ENCODE assay signal across 18 mouse cellular contexts in genomic region chr1:71755435-71755834, GRCm38 (mm10).
DNase-seq lines count a peak whose midpoint lies in the region; ATAC-seq and TF ChIP-seq lines count a peak whose summit lies in the region.
"Had no signal": no experiment of that assay in that cellular context is flagged by ENCODE, and none has a peak within 500 bp of the region (broad histone marks: within the 10 kb centered on the region; RNA-seq: fewer than 3 reads in every experiment).

No protein-coding gene starts in this region.

- H3K9ac ChIP-seq in liver, adult 2 months (ENCODE audit: low read depth, low read length) = no peak overlapping the region
- H3K9ac ChIP-seq in liver, embryonic 11.5 days (ENCODE audit: low read depth, low read length) = no peak overlapping the region
- no peak overlapping the region for H3K9ac ChIP-seq in hindbrain, embryonic 14.5 days
- H3K9ac ChIP-seq: forebrain, embryonic 13.5 days; forebrain, postnatal 0 days; hindbrain, embryonic 13.5 days; intestine, embryonic 15.5 days had no signal

- no peak for TF ChIP-seq CTCF in liver, adult 2 months (IDR thresholded peaks at IDR 0.05; ENCODE audit: low read depth, low read length)

- DNase-seq in liver, adult 2 months (ENCODE audit: extremely low read depth, low read depth, low spot score) = peak; percentile 9
- no peak for DNase-seq in liver, embryonic 11.5 days (ENCODE audit: low spot score)
- peak; percentile 90 for DNase-seq in 3T3-L1 (ENCODE audit: low read depth, low spot score)
- peak; percentile 67 for DNase-seq in Muller cell, postnatal 12 days (ENCODE audit: inconsistent ontology term)
- DNase-seq in fibroblast of lung, adult 2 months (ENCODE audit: low read depth) = peak; percentile 75
- DNase-seq in left cerebral cortex, adult 8-10 months (ENCODE audit: low spot score in 2 of 2) = no peak
- no peak for DNase-seq in adrenal gland, adult 18-20 months (ENCODE audit: low spot score in 2 of 2)
- DNase-seq in hindbrain, embryonic 14.5 days (ENCODE audit: low spot score) = no peak
- DNase-seq: adrenal gland, postnatal 14 days; cerebellum, adult 18-20 months; cerebellum, adult 9-11 months; cerebellum, postnatal 36 days; forebrain, postnatal 0 days; gastrocnemius, postnatal 14 days had no signal

- H3K27ac ChIP-seq in liver, adult 2 months (replicated peaks; ENCODE audit: insufficient read depth, low read depth, low read length) = no peak overlapping the region
- H3K27ac ChIP-seq in liver, embryonic 11.5 days (ENCODE audit: low read depth, low read length) = no peak overlapping the region
- no peak overlapping the region for H3K27ac ChIP-seq in hindbrain, embryonic 14.5 days
- H3K27ac ChIP-seq: forebrain, embryonic 13.5 days; hindbrain, embryonic 13.5 days; intestine, embryonic 15.5 days had no signal

- no peaks in the 10 kb centered on the region for H3K9me3 ChIP-seq in liver, embryonic 11.5 days (ENCODE audit: control insufficient read depth, low read length)
- H3K9me3 ChIP-seq in hindbrain, embryonic 14.5 days (ENCODE audit: control insufficient read depth, low read length) = peaks cover 3% of the 10 kb centered on the region; the same call in 1 of the 2 replicates
- H3K9me3 ChIP-seq: hindbrain, embryonic 13.5 days; intestine, embryonic 15.5 days had no signal

- no peaks in the 10 kb centered on the region for H3K79me2 ChIP-seq in liver, adult 2 months (ENCODE audit: control insufficient read depth, insufficient read depth, low read length)

- ATAC-seq in liver, embryonic 11.5 days (replicated peaks; ENCODE audit: low FRiP score) = no peak
- no peak for ATAC-seq in hindbrain, embryonic 14.5 days (ENCODE audit: low FRiP score)
- ATAC-seq: forebrain, embryonic 13.5 days; forebrain, postnatal 0 days; intestine, embryonic 15.5 days had no signal

- no peaks in the 10 kb centered on the region for H3K27me3 ChIP-seq in liver, adult 2 months (ENCODE audit: control insufficient read depth, insufficient read depth, low read length)
- no peaks in the 10 kb centered on the region for H3K27me3 ChIP-seq in liver, embryonic 11.5 days (replicated peaks; ENCODE audit: control insufficient read depth, insufficient read depth, low read length)
- no peaks in the 10 kb centered on the region for H3K27me3 ChIP-seq in hindbrain, embryonic 14.5 days (ENCODE audit: control insufficient read depth, insufficient read depth, low read length)
- H3K27me3 ChIP-seq: CH12.LX; forebrain, embryonic 13.5 days; hindbrain, embryonic 13.5 days; intestine, embryonic 15.5 days had no signal

- no peaks in the 10 kb centered on the region for H3K36me3 ChIP-seq in liver, adult 2 months (ENCODE audit: control insufficient read depth, insufficient read depth, low read length)
- no peaks in the 10 kb centered on the region for H3K36me3 ChIP-seq in liver, embryonic 11.5 days (ENCODE audit: control insufficient read depth, insufficient read depth, low read length)
- H3K36me3 ChIP-seq in hindbrain, embryonic 14.5 days (replicated peaks; ENCODE audit: control insufficient read depth, insufficient read depth) = no peaks in the 10 kb centered on the region
- H3K36me3 ChIP-seq: hindbrain, embryonic 13.5 days; intestine, embryonic 15.5 days had no signal

- H3K4me3 ChIP-seq in liver, adult 2 months (ENCODE audit: insufficient read depth, low read depth, low read length) = no peak overlapping the region
- no peak overlapping the region for H3K4me3 ChIP-seq in liver, embryonic 11.5 days (ENCODE audit: low read depth, low read length)
- no peak overlapping the region for H3K4me3 ChIP-seq in hindbrain, embryonic 14.5 days (replicated peaks; ENCODE audit: low read length)
- H3K4me3 ChIP-seq: forebrain, embryonic 13.5 days; hindbrain, embryonic 13.5 days; intestine, embryonic 15.5 days had no signal

- peaks cover 5% of the 10 kb centered on the region for H3K4me1 ChIP-seq in liver, adult 2 months (ENCODE audit: control insufficient read depth, insufficient read depth, low read length)
- no peaks in the 10 kb centered on the region for H3K4me1 ChIP-seq in liver, embryonic 11.5 days (replicated peaks; ENCODE audit: control insufficient read depth, insufficient read depth, low read length)
- H3K4me1 ChIP-seq in hindbrain, embryonic 14.5 days (replicated peaks; ENCODE audit: control insufficient read depth, insufficient read depth, low read length) = 0 out of 2 replicates have a peak, but pooled peaks cover 3% of the 10 kb centered on the region
- H3K4me1 ChIP-seq: forebrain, embryonic 13.5 days; hindbrain, embryonic 13.5 days; intestine, embryonic 15.5 days had no signal

- no peak for TF ChIP-seq POLR2A in liver, adult 2 months (IDR thresholded peaks at IDR 0.05; ENCODE audit: extremely low read depth, insufficient read depth, low read length)

- no peak overlapping the region for H3K4me2 ChIP-seq in liver, embryonic 11.5 days
- H3K4me2 ChIP-seq in hindbrain, embryonic 14.5 days (replicated peaks) = no peak overlapping the region
- H3K4me2 ChIP-seq: forebrain, embryonic 13.5 days; hindbrain, embryonic 13.5 days; intestine, embryonic 15.5 days had no signal

- WGBS in liver, adult 2 months = 76% methylated on average over 9 of the region's 9 CpGs
- WGBS in liver, embryonic 11.5 days = 55% methylated on average over 9 of the region's 9 CpGs
- 73% methylated on average over 9 of the region's 9 CpGs for WGBS in hindbrain, embryonic 14.5 days

Comparison
In these comparisons a context has a peak if more than half of its experiments do, and no peak if none do; other contexts are left out.
1. DNase-seq: peak in liver, adult 2 months (single experiment), 3T3-L1 (single experiment), Muller cell, postnatal 12 days (single experiment) and fibroblast of lung, adult 2 months (single experiment); none in liver, embryonic 11.5 days (single experiment), left cerebral cortex, adult 8-10 months (0 of 2), adrenal gland, adult 18-20 months (0 of 2) and hindbrain, embryonic 14.5 days (single experiment).